Mouse (Mus musculus) cerebellum, adult 2 months (tissue): Measurements from ENCODE around the gene Pin1rt1.

ENCODE experiments used
- CTCF ChIP-seq: fragments of 200-500 bp; IDR thresholded peaks from 2 replicates; pipeline ENCODE4 v1.5.1; 2011; ENCODE audit warnings: low read depth, mild to moderate bottlenecking, control low read depth, low read length, moderate library complexity, borderline replicate concordance; ENCODE audit not compliant: insufficient read depth
- POLR2A ChIP-seq: fragments of 200-500 bp; IDR thresholded peaks from 2 replicates; pipeline ENCODE4 v1.6.1; 2011; ENCODE audit warnings: low read length, control low read depth, borderline replicate concordance; ENCODE audit not compliant: insufficient read depth

DNA sequence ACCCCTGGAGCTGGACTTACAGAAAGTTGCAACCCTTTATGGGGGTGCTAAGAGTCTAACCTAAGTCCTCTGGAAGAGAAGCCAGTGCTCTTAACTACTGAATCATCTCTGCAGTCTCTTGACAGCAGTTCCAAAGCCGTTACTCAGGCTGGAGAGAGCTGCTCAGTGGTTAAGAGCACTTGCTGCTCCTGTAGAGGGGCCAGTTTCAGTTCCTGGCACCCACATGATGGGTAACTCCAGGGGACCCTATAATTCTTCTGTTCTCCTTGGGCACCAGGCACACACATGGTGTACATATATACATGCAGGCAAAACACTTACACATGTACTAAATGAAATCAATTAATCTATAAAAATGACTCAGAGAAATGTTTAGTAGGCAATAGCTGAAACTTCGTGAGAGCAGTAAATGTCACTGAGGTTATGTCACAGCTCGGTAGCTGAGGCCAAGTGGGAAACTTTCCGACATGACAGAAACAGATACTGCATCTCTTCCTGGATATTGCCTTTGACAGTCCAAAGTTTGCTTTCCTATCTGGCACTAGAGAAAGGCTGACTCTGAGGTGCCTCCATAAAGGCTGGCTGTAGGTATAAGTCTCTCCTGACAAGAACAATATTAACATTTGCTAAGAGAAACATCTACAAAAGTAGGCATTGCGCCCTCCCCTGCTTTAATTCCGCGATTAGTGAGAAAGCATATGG, 24.2 kb upstream of the Pin1rt1 start:
- TF ChIP-seq POLR2A (no peak), CTCF (no peak)
